Mouse (Mus musculus) ES-CJ7 (cell line): ENCODE results near the gene Aqp8.
A peak's percentile ranks its signal among the peaks of the same experiment; 100 is the strongest.

ENCODE experiments used
- DNase-seq: peaks from one replicate; pipeline ENCODE4 v3.0.0; 2011; ENCODE audit warnings: low read depth, low spot score

Gene Aqp8

DNA sequence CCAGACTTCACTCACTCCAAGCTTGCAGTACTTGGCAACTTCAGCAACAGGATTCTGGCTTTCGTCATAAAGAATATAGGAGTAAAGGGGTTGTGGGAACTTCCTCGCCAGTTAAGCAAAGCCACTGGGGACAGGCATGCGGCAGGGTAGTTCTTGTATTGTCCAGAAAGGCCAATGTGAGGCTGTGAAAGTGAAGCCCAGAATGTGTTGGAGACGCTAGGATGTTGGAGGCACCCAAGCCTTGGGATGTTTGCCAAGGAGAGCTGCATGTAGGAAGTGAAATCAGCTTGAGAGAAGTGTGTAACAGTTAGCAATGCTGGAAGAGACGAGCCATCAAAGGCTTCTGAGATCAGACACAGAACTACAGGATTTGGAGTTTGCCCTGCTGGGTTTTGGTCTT lies 25.6 kb downstream of the Aqp8 start:
- no peak for DNase-seq

DNA sequence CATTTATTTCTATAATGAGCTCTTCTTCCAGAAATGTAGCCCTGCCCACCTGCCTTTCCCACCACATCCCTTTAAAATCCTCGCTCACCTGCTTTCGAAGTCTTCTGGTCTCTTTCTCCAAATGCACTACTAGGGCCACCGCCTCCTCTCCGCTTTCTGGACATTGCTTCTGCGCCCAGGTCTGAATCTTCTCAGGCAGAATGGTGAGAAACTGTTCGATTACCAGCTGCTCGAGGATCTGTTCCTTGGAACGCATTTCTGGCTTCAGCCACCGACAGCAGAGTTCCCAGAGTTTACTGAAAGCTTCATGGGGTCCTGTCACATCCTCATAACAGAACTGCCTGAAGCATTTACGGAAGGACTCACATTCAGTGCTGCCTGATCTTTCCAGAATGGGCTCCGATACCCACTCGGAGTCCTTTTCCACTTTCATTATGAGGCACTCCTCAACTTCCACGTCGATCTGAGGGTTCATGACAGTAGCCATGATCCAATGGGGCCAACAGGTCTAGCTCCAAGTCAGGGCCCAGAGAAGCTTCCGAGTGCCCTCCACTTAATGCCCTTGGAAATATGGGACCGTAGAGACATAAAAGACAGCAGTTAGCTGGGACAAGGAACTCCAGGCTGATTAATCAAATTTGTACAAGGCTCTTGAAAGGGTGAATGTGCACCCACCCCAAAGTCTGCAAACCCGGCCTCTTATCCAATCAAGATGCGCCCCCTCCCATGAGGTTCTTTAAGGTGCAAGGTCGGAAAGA lies 37.6 kb downstream of the Aqp8 start:
- DNase-seq: no peak

DNA sequence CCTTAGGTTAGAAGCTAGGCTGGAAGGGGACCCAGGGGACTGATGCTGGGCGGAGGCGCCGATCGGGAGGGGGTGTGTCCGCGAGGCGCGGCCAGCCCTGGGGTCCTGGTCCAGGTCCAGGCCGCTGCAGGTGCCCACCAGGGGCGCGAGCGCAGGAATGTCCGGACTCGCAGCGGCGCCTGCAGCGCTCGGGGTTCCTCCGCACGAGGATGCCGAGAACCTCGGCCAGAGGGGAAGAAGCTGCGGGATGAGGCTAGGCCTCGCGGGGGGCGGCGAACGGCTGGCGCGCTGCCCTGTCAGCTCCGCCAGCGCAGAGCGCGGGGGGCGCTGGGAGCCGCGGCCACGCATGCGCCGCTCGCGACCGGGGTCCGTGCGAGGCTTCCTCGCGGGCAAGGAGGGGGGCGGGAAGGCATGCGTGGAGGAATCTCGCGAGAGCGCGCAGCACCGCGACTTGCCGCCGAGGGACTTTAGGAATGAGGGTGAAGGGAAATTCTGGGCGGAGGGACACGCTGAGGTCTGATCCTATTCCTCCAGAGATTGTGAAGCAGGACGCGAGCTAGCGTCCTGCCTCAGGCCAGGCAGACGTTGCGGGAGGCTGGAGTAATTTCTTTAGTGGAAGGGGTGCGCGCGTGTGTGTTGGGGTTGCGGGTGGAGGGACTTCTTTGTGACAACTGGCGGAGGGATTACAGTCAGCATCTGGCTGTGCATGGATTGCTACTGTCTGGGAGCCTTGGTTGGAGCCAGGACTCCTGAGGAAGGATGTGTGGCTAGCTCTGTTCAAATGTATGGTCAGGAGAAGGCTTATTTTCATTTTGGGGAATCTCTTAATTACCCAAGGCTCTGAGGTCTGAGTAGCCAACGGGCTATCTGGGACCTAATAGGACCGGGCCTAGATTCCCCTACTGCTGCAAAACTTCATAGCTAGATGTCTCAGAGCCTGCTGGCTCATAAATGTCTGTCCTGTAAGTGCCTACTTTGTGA lies 38.4 kb downstream of the Aqp8 start, which contains the start of gene Zkscan2:
Gene Zkscan2, minus strand, starts transcription at position 211 of the 981 bp plus-strand sequence.
- peak; percentile 95 for DNase-seq

DNA sequence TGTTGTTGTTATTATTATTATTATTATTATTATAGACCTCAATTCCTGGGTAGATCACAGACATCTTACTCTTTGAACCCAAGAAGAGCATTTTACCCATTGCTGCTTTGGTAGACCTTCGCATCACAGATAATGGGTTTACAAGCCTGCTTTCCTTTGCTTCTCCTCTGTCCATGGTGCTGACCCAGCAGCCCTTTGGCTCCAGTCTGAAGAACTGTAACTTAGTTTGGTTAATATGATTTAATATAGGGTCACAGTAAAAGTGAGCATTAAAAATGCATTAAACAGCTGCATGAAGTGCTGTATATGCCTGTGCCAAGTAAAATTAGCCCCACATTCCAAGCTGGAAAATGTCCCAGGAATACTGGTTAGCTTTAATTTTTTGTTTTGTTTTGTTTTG lies 41.3 kb downstream of the Aqp8 start:
- DNase-seq: peak; percentile 46

DNA sequence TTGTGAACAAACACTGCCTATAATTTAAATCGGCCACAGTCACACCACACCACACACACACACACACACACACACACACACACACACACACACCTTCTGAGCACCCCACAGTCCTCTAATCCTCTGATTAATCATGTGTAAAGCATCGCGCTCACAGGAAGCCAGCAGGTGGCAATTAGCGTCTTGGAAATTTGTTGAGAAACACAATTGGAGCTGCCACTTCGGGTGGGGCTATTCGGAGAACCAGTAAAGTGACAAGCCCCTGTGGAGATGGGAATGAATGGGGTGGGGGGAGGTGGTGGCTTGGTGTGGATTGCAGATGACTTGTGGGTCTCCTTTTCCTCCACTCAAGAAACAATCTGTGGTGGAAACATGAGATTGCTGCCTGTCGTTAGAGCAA lies 45.9 kb downstream of the Aqp8 start:
- DNase-seq: peak; percentile 31
